Mouse (Mus musculus) R1 (cell line): ENCODE data around the gene Lsm4.

Experiments
- DNase-seq: peaks from one replicate; pipeline ENCODE4 v3.0.0-alpha.2; 2018; ENCODE audit warnings: low read depth, low spot score

Lsm4 gene

DNA sequence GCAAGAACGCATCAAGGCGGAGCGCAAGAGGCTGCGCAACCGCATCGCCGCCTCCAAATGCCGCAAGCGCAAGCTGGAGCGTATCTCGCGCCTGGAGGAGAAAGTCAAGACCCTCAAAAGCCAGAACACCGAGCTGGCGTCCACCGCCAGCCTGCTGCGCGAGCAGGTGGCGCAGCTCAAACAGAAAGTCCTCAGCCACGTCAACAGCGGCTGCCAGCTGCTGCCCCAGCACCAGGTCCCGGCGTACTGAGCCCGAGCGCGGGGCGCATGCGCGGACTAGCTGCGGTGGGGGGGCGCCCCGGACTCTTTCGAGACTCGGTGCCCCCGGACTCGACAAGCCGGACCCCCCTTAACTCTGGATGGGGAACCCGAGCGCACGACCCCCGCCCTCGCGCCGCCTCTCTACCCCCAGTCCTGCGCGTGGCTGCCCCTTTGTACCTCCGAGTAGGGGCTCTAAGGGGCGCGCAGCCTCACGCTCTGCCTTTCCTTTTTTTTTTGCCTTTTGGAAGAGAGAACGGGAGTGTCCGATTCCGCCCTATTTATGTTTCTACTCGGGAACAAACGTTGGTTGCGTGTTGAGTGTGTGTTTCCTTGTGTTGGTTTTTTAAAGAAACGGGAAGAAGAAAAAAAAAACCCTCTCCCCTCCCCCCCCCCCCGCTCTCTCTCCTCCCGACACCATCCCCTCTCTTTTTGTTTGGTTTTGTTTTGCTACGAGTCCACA, 26.9 kb downstream of the Lsm4 start:
- DNase-seq, result peak; percentile 71

DNA sequence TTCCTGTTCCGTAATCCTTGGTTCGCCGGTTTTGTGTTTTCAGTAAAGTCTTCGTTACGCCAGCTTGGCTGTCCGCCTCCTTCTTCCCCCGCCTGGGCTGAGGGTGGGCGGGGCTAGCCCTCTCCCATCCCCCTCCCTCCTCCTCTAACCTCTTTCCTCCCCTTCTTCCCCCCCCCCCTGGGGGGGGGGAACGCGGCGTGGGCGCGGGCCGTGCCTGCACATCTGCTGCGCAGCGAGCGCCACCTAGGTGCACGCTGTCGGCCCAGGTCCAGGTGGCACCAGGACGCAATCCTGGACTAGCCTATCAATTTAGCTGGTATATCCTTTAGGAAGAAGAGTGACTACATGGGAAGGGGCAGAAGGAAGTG, 27.5 kb downstream of the Lsm4 start:
- DNase-seq, result peak; percentile 91

DNA sequence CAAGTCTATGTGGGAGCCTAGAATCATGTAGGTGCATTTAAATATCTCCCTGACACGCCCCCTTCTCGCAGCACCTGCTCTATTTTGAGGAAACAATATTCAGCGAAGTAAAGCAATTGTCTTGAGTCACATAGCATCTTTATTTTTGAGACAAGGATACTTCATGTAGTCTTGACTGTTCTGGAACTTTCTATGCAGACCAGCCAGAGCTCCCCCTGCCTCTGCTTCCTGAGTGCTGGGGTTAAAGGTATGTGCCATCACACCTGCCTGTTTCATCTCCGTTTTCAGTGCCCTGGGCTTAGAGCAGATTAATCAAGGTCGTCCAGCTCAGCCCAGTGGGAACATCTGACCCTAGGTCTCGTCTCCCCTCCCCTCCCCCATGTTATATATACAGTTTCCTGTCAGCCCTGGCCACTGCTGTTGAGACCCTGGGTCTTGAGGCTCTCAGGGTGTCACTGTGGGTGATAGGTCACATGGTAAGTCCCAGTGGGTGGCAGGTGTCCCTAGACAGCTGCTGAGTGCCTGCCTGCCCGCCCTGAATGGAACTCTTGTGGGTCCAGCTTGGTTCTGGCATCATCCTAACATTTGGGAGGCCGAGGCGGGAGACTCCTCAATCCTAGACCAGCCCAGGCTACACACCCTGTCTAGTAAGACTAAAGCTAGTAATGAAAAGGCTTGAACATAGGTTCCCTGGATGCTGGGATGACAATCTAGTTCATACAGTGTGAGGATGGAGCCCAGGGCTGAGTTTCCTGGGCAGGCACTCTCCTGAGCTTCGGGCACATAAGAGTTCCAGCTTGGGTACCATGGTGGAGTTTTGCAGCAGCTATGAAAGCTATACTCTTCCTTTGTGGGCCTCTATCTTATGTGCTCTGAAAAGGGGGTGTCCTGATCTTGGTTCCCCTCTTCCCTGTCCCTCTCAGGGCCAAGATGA, 28.3 kb downstream of the Lsm4 start:
- no peak for DNase-seq

DNA sequence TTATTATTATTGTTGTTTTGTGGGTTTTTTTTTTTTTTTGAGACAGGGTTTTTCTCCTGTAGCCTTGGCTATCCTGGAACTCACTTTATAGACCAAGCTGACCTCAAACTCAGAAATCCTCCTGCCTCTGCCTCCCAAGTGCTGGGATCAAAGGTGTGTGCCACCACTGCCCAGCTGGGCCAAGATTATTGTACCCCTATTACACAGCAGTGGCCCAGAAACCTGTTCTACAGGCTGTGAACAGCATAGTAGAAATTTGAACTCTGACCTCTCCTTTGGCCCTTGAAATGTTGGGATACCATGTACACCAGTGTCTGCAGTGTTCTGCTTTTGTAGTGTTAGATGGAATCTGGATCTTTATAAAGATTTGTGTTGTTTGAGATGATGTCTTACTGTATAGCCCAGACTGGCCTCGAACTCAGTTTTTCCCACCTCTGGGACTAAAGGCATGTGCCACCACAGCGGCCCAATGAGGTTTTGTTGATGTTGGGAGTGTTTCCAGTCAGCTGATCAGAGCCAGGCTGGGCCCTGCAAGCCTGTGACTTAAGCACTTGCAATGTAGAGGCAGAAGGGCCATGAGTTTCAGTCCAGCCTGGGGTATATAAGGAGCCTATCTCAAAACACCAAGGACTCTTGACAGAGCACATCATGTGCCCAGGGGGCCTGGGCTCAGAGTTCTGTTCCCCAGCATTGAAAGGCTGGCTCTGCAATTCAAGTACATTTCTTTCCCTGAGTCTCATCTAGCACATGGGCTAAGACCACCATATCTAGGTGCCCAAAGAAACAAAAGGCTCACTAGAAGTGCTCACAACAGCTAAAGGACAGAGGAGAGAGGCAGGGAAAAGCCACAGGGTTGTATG, 29.2 kb downstream of the Lsm4 start:
- no peak for DNase-seq

DNA sequence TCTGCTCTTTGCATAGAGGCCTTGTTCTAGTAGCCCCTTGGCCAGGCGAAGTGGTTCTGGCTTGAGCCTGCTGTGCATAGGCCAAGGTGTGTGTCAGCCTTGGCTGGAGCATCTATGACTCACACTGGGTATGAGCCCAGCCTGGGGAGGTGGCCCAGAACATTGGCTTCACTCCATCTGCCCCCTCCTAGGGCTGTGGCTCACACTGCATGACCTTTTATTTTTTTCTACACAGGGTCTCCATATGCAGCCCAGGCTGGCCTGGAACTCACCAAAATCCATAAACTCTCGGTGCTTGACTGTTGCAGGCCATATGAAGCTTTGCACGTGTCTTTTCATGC, 29.8 kb downstream of the Lsm4 start:
- DNase-seq, result no peak

DNA sequence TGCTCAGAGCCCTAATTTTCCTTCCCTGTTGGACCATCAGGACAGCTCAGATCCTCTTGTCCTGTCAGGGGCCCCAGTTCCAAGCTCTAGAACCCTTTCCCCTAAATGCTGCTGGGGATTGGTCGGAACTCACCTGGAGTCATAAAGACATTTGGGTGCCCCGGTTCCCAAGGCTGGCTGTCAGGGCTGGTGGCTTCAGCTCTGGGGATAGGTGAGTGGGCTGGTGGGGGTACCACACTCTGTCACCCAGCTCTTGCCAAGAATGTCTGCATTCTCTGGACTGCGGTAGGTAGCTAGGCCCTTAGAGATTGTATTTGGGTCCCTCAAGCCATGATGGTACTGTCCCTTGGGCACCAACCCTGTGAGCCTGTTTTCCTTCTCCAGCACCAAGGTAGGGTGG, 30.2 kb downstream of the Lsm4 start, which contains the start of gene Iqcn:
TSS of gene Iqcn (plus strand) at position 171 of the 400 bp plus-strand sequence.
- no peak for DNase-seq

DNA sequence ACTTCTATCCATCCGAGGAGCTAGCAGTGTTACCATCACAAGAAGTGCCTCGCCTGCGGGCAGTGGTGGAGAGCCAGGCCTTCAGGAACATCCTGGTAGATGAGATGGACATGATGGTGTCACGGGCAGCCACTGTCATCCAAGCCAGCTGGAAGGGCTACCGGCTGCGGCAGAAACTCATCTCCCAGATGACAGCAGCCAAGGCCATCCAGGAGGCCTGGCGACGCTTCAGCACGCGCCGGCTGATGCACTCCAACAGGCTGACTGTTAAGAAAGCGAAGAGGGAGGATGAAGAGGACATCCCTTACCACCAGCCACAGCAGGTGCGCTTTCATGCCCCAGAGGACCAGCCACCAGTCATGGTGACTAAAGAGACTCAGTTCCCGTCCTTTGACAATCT, 35.2 kb downstream of the Lsm4 start:
- DNase-seq, result no peak

DNA sequence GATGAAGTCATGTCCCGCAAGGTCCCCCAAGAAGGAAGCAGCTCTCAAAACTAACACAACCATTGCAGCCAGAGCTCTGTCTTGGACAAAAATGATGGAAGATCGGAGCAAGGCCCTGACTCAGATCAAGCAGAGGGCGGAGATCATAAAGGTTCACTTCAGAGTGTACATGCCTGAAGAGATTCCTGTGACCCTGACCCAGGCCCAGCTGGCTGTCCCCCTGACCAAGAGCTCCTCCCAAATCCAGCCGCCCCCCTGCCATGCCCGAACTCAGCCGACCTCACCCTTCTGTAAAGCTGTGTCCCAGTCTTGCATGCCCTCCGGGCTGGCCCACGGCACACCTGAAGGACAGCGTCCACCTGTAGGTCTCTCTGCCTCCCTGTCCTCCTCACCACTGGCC, 36.7 kb downstream of the Lsm4 start:
- no peak for DNase-seq

DNA sequence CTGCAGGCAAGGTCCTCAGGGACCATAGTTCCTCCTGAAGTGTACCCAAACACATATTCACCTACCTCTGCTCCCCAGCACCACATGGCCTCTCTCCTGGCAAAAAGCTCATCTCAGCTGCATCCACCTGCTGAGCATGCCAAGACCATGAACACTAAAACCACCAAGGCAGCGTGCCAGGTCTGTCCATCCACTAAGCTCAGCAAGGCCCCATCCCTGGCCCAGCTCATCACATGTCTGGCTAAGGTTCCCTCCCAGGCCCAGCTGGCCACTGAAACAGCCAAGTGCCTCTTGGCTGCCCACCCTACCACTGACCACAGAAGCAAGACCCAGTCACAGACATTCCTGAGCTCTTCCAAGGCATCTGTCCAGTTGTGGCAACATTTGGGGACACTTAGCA, 37.2 kb downstream of the Lsm4 start:
- no peak for DNase-seq

DNA sequence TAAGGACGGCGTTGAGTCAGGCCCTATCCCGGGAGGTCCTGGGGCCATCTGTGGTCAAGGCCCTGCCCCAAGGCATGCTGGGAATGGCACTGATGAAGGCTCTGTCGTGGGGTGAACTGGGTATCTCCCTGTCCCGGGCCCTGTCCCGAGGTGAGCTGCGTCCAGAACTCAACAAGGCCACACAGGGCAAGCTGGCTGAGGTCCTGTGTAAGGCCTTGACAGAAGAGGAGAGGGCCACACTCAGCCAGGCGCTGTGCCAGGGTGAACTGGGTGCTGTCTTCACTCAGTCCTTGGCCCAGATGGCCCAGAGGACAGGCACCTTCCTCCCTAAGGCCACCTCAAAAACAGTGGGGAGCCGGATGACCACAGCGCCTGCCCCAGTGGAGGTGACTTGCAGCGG, 38.0 kb downstream of the Lsm4 start:
- DNase-seq, result no peak

DNA sequence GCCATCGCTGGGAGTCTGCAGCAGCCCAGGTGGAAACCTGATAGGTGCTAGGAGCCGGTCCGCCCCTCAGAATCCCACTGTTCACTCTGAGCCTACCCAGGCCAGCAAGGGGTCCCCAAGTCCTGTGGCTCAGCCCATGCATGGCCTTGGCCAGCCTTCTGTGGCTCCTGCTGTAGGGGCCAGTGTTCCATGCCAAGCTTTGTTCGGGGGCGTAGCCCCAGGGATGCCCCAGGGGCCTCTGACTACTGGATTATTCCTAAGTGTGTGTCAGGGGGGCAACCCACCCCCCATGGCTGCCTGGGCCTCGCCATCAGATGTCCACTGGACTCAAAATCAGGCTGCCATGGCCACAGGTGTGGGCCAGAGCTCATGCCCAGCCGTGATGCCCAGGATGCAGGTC, 40.9 kb downstream of the Lsm4 start:
- DNase-seq, result no peak

DNA sequence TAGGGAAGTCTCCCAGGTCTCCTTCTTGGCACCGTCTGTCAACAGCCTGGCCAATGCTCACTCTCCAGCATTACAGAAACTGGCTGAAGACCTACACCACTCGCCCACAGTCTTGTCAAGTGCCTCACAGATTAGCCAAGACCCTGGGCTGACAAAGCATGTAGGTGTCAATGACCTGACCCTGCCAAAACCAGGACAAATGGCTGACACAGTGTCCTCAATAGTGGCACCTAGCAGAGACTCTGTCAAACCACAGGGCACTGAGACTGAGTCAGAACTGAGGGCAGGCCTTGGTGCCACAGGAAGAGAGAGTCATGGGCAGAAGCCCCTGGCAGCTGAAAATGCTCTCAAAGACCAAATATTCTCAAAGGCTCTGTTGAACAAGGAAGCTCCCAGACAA, 42.0 kb downstream of the Lsm4 start:
- no peak for DNase-seq

DNA sequence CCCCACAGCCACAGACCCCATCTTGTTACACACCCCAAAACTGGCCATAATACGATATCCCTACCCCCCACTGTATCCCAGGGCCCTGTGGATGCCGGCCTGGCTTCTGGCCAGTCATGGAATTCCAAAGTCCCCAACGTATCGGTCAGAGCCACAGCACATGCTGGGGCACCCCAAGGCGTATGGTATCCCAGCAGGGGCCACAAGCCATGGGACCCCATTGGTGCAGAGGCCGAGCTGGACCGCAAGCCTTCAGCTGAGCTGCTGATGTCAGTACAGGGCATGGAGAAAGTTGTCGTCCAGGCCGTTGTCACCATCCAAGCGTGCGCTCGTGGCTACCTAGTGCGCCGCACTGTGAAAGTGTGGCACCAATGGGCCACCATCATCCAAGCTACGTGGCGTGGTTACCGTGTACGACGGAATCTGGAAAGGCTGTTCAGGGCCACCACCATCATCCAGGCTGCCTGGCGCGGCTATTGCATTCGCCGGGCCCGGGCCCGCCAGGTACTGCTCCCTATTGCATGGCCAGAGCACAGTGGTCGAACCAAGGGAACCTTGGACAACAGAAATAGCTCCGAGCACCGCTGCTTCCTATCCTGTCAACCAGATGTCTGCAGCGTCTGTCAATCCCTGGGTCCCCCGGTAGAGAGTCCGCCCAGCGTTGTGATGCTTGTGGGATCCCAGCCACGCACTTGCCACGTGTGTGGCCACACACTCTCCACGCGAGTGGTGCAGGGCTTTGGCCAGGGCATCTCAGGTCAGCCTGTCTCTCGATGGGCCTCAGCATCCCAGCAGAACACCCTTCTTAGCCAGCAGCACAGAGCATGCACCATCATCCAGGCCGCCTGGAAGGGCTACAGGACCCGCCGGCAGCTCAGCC, 43.7 kb downstream of the Lsm4 start:
- DNase-seq, result no peak

DNA sequence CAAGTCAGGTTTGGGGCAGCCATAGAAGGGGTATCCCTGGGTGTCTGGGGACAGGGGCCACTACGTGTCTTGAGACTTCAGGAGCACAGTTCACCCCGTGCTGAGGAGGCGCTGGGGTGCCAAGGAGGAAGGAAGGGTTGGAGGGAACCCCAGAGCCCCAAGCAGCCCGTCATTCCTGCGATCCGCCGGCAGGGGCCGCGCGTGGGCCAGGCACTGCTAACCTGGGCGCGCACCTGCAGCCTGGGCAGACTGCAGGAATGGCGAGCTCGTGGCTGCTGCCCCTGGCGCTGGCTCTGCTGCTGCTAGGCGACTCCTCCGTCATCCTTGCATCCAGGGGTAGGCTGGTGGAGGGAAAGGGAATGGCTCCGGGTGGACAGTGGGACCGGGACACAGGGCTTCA, 45.2 kb downstream of the Lsm4 start, which contains the start of gene Gm3336:
TSS of gene Gm3336 (plus strand) at position 247 of the 400 bp plus-strand sequence.
- peak; percentile 78 for DNase-seq

DNA sequence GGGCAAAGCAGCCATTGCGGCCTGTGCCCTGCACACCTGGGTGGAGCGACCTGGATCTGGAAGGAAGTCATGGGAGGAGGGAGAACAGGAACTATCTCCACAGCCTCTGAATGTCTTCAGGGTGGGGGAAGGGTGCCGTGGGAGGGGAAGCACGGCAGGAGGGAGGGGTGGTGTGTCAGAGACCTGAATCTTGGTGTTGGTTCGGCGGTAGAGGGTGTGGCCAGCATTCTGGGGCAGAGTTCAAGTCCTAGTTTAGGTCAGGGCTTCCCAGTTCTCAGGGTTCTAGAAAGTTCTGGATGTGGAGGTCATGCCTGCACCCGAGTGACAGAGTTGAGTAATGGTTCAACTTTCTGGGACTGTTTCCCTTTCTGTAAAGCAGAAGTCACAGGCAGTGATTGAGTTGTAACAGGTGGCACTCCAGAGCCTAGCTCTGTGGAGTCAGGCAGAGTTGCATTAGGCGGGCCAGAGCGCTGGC, 46.8 kb downstream of the Lsm4 start:
- DNase-seq, result no peak

DNA sequence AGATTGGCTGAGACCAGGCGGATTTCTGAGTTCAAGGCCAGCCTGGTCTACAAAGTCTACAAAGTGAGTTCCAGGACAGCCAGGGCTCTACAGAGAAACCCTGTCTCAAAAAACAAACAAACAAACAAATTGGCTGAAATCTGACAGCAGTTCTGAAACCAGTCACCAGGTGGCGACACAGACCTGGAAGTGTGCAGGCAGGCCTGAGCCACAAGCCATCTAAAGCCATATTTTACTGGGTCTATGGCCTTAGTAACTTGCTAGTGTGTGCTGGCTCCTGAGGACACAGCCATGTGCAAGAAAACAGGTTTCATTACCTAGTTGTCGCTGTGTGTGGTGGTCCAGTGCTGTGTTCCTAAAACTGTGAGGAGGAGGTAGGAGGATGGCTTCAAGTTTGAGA, 47.7 kb downstream of the Lsm4 start:
- peak; percentile 69 for DNase-seq

DNA sequence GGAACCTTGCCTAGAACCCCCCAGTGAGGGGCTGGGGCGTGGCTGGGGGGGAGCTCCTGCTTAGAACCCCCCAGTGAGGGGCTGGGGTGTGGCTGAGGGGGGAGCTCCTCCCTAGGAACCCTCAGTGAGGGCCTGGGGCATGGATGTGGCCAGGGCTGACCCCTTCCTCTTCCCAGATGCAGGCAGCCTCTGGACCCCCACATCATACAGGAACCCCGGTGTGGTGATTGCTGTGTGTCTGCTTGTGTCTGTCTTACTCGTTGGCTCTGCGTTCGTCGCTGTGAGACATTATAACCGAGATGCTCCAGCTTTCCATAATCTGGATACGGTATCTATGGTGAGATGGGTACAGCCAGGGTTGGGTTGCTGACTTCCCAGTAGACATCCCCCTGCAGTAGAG, 48.6 kb downstream of the Lsm4 start:
- DNase-seq, result no peak

DNA sequence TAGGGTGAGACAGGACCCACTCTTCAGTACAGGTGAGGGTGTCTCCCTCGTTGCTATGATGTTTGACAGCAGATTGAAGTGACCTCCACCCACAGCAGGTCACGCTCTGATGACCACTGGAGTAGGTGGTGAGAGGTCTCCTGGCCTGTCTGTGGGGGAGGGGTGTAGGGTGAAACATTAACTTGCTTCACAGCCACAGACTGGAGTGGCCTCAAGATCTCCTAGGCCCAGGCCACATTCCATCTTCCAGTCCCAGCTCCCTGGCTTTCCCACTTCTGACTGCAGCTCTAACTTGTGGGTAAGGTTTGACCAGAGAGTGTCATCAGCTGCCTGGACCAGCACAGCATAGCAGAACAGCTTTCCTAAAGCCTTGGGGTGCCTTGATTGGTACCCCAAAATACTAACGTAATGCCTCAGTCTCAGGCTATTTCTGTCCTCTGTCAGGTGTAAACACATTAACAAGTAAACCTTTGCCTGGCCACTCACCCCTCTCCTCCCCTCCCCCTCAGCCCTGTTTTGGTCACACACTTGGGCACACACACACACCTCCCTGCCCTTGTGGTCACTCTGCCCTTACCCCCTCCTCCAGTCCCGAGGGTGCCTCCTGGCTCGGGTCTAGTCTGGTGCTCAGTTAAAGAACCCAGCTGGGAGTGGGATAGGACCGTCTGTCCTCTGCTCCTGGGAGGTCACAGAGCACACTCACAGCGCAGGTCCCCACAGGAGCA, 50.6 kb downstream of the Lsm4 start, which contains the start of gene Pde4c:
TSS of gene Pde4c (plus strand) at position 235 of the 725 bp plus-strand sequence.
- no peak for DNase-seq

DNA sequence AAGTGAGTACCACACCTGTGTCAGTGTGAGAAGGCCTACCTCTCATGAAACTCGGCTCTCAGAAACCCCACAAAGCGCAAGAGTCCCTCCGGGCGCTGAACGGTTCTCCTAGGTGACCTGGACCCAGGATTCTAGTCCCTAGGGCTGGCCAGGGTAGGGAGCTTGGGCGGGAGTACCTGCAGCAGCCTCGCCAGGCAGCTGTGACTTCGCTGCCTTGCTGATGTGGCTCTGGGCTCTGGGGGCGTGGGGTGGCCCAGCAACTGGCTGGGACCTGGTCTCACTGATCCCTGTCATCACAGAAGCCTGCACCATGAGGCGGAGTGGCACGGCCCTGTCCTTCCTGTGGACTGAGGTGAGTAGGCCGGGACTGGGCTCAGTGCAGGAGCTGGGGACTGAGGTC, 51.2 kb downstream of the Lsm4 start:
- no peak for DNase-seq

DNA sequence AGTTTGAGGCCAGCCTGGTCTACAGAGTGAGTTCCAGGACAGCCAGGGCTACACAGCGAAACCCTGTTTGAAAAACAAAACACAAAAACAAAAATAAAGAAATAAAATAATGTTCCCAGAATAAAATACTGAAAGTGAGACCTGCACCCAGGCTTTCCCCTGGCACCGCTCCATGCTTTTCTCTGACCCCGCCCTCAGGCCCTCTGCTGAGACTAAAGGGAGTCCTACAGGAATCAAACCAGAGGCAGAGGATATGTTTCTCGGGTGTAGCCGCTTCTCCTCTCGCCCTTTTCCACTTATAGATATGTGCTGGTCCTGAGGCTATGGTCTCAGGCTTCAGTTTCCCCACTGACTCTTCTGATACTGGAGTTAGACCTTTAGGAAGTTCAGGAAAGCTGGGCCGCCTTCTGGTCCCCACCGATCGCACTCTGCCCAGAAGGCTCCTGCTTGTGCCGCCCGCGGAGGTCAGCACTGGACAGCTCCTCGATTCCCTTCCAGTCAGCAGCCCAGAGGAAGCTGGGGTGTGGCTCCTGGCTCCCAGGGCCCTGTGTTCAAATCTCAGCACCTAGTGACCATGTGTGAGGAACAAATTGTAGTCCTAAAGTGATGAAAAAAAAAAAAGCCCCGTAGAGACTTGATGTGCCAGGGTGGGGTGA, 52.9 kb downstream of the Lsm4 start:
- DNase-seq, result no peak
